Mouse (Mus musculus) cerebellum, adult 18-20 months (tissue): ENCODE results near the gene Zfp385c.
A peak's percentile ranks its signal among the peaks of the same experiment; 100 is the strongest.
"Not testable (repeated sequence)": the region's sequence is repeated elsewhere in the genome, so short reads cannot be mapped to it uniquely, and the experiment has no call there.

Experiments used
- DNase-seq, 2 experiments: peaks; one replicate each; pipeline ENCODE4 v3.0.0; 2021

Gene Zfp385c

DNA sequence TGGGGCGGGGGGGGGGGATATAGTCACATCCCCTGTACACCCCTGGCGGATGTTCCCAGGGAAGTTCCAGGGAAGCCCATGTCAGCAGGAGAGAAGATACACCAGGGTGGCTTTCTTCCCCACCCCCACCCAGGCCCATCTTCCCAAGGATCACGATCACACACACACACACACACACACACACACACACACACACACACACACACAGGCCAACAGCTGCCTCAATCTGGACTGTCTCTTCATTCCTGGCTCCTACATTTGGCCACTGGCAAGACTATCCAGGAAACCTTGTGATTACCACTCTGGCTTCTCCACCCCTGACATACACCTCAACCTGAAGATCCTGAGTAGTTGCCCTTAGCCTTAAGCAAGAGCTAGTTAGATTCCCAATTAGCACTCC, 6.9 kb downstream of the Zfp385c start:
- no peak for DNase-seq

DNA sequence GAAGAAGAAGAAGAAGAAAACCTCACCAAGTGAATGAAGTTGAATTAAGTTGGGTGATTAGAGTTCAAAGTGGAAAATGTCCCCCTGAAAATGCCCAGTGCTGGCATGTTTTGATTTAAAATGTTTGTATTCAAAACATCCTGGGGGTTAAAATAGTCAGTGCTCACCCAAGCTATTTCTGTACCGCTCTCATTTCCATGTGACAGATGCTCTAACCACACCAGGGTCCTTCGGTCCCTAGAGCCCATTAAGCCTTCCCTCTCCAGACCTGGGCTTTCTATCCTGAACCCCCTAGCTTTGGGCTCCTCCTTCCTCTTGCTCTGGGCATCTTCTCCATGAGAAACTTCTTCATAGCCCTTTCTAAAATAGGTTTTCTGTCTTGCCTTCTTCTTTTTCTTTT, 8.2 kb downstream of the Zfp385c start:
- DNase-seq = no peak

DNA sequence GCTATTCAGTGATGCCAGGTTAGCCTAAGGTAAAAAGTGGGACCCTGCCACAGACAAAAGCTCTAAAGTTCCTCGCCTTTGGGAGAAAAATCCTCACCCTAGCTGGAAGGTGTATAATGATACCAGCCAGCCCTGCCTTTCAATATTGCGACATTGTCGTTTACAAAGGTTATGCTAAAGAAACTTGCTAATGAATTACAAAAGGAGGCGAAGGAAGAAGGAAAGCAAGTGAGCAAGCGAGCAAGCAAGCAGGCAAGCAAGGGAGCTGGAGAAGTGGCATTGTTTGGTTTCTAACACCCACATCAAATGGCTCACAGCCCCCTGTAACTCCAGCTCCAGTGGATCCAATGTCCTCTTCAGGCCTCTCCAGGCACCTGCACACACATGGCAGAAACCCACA, 9.7 kb downstream of the Zfp385c start:
- DNase-seq = no peak

DNA sequence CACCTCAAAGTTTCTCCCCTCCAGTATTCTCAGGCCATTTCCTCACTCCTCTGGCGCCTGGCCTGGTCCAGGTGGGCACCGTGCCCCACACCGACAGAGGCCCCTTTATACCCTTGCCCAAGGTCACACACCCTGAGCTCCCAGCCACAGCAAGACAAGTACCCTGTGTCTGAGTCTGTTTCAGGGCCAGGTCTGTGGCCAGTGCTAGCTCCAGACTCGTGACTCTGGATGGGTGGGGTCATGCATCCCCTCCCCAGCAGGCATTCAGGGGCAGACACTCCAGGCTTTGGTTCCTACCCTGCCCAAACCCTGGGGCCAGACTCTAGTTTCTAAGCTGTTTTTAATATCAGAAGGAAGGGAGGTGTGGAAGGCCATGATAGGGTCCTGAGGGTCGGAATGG, 10.4 kb downstream of the Zfp385c start:
- no peak for DNase-seq

DNA sequence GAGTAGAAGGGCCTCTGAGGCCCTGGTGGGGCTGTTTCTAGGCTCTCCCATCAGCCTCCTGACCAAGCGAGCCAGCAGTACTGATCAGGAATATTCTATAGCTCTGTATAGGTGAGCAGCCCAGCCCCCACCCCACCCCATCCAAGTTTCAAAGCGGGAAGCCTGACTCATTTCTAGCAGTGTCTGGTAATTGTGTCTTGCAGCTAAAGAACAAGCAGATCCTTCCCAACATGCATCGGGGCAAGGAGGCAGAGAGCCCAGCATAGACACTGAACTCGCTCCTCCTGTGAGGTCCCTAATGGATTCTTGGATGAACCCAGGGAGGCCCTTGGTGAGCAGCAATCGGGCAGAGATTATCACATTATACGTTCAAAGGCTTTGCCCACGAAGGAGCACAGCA, 14.4 kb downstream of the Zfp385c start:
- no peak for DNase-seq

DNA sequence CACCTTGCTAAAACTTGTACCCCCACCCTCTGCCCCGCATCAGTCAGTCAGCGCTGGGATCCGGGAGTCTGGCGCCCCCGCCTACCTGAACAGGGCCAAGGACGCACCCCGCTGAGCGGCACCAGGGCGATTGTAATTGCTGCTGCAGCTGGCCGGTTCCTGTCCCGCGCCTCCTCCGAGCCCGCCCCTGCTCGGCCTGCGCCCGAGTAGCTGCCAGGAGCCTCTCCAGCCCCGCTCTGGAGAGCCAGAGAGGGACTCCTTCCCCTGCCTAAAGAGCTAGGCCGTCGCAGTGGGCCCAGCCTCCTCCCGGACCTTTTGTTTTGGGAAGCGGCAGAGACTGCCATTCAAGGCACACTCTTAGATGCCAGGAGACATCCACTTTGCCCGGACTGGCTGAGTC, 19.1 kb downstream of the Zfp385c start:
- DNase-seq = peak; percentile 18 to 26

DNA sequence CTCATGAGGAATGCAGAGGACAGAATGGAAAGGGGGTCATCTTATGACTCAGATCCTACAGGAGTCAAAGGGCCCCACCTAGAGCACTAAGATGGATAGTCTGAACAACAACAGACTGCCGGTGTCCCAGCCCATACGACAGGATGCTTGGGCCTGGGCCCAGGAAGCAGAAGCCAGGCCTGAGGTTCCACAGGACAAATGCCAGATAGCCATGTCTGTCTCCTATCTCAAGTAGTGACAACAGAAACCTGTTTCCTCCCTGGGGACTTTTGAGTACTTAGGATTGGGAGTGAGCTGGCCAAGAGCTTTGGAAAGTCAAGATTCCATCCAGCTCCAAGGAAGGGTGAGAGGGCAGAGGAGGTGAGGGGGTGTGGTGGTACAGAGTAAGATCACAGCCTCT, 20.3 kb downstream of the Zfp385c start:
- DNase-seq = no peak

DNA sequence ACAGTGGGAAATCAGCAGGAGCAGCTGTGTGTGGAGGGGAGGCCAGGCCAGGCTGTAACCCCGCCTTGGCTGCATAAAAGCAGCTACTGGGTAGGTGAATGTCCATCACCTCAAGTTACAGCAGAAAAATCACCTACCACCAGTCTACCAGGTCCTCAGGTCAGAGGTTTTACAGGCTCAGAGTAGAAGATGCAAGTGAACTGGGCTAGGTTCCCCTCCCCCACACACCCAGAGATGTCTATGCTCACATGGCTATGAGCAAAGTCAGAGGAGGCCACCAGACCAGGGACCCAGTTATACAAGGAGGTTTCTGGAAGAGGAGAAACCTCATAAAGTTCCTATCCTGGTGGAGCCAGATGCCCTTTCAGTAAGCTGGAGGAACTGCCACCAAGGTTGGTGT, 21.2 kb downstream of the Zfp385c start:
- no peak for DNase-seq

DNA sequence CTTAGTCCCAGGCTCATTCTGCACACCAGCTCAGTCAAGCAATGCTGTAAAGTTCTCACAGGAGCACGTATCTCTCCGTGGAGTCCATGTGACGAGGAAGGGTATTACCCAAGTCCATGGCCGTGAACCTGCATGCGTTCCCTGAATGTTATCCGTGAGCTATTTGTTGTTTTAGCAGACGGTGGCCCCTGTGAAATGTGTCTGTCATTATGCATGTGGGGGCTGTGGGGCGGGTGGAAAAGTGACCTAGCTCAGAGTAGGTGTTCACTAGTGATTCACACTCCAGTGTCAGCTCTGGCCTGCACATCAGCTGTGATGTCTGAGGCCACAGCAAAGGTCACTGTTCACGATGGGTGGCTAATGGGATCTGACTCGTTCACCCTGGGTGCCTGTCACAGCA, 32.4 kb downstream of the Zfp385c start:
- no peak for DNase-seq

DNA sequence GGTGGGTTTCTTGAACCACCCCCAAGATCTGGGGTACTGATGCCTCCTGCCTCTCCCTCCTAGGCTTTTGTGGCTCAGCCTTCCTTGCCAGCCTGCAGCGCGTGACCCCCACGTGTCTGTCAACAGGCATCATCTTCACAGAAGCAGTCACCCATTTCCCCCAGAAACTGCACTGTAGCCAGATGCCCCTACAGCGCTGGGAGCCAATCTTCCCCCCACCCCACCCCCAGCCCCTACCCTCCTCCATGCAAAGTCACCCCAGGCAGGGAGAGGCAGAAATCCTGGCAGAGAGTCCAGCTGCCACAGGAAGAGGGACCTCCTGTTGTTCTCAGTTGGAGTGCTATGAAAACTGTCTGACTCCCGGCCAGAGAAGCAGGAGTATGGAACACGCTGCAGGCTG, 35.8 kb downstream of the Zfp385c start:
- DNase-seq = no peak

DNA sequence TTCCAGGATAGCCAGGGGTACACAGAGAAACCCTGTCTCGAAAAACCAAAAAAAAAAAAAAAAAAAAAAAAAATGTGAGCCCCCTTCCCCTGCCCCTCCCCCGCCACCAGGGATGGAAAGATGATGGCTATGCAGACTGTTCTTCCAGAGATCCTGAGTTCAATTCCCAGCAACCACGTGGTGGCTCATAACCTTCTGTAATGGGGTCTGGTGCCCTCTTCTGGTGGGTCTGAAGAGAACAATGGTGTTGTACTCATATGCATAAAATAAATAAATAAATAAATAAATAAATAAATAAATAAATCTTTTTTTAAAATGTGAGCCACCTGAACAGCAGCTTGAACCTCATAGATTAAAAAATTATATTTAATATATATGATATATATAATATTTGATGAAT, 36.7 kb downstream of the Zfp385c start:
- DNase-seq = not testable (repeated sequence)

DNA sequence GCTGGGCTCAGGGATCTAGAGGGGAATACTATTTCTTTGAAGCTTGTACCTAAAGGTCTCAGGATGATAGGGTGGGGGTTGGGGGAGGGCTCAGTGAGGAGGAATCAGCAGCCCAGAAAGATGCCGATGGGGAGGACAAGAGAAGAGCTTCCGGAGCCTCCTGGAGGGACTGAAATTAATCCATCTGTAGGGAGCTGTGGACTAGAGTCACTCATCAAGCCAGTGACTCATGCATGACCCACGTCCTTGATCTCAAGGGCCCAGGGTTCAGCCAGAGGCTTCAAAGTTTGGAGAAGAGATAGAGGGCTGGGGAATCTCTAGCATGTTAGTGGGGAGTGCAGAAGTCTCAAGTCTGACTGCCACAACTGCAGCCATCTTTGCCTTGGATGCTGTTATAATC, 40.5 kb downstream of the Zfp385c start:
- no peak for DNase-seq

DNA sequence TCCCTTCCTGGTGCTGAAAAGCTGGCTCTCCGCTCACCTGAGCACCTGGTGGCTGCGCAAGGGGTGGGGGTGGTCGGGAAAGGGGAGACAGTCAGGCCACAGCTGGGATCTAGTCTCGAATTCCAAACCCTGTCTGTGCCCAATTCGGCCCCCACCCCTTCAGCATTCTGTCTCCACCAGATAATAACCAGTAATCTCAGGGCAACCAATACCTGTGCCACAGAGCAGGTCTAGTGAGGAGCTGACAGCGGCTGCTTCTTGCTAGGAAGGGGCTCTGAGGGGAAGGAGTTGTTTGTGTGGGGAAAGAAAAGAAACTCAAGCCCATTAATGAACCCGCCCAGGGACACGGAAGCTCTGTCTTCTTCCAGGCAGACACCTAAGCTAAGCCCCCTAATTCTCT, 41.0 kb downstream of the Zfp385c start:
- DNase-seq = no peak

DNA sequence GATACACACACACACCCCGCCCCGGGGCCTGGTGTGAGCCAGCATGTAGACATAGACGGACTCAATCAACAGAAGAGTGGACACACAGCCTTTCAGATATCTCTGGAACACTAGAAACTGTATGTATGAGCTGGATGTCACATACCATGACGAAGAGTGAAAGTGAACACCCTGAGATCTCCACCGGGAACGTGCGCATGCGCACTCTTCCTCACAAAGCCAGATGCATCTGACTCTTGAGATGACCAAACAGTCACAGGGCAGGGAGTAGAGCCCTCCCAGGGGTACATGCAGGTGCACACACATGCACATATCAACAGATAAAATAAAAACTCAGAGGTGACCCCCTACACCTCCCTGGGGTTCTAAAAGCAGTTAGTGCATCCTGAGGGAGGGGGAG, 43.9 kb downstream of the Zfp385c start:
- DNase-seq = no peak

DNA sequence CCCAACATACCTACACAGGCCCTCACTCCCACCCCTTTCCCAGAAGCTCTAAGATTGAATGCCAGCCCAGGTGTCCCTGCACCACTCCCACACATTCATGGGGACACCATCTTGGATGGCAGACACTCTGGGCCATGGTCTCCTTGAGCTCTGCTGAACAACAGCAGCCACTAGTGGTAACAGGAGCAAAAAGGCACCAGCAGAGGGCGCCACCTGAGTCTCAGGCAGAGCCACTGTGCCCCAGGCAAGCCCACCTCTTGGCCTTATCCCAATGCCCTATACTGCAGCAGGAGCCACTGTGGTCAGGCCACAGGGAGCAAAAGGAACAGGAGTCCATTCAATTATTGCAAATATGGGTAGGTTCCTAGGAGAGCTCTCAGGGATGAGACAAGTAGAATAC, 46.0 kb downstream of the Zfp385c start:
- DNase-seq = no peak

DNA sequence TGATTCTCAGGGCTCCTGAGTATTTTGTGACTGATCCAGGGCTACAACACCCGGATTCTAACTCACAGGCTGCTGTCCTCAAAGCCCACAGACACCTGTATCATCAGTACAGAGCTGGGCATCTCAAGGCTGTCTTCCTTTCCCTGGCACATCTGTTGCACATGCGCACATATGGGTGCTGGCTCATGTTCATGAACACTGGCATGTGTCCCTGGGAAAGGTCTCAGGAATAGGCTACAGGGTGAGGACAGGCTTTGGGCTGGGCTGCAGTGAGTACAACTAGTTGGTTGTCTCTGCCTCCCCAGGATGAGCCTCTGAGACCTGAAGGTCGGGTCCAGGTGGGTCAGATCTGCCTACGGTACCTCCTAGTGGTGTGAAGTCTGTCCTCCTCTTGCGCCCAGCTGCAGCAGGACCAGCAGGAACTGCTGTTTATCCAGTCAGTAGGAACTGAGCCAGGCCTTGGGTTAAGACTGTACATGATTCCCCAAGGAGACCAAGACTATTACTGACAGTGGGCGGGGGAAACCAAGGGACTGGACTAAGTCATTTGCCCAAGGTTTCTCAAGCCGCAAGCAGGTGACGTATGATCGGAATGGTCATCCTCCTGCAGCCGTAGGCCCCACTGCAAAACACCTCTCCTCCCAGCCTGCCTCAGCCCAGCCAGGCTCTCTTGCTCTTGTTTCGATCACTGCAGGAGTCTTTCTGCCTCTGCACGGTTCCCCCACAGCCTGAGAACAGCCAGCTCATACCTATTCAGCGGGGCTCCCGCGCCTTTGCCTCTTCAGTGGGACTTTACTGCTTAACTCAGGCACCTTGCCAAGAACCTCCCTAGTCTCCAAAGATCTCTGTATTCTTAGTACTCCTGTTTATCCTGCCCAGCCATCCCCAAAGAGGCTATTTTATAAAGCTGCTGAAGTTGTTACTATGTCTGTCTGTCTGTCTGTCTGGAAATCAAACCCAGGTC, 48.4 kb downstream of the Zfp385c start:
- no peak for DNase-seq

DNA sequence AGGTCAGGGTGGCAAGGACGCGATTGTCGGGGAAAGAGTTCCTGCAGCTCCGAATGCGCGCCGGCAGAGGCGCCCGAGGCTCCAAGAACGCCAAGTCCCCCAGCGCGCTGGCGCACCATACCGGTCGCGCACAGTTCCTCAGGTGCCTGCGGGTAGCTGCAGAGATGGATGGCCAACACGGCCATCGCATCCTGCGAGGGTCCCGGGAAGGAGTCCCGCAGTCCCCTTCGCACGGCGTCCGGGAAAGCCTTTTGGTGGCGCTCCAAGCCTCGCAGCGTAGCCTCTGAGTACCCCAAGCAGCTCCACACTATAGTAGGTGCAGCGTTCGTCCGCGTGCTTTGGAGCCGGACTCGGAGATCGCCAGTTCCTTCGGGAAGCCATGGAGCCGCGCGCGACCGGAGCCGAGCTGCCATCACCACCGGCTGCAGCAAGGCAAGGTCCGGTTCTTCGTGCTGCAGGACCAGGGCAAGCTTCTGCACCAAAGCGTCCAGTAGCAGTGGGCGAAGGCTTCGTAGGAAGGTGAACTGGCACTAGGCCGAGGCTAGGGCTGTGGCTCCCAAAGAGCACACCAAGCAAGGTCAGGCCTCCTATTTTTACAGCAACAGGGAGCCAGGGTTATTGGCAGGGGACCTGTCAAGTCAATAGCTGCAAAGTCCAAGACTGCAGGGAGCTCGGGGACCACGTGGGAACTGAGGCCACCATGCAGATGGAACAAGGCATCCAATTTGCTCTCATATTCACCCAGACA, 51.9 kb downstream of the Zfp385c start:
- peak; percentile 59 to 65 for DNase-seq

DNA sequence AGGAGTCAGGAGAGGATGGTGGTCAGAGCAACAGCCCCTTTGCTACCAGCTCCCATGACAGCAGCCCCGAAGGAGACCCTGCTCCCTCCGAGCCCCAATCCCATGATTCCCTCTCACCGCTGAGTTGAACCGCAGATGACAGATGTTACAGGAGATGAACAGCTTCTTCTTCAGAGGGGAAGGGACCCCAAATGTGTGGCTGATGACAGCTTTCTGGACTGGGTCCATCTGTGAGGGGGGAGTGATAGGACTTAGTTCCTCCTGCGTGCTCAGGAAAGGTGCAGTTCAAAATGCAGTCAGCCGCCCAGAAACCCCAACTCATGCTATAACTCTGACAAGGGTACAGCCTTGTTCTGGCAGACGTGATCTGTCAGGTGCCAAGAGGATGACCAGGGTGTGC, 57.7 kb downstream of the Zfp385c start:
- DNase-seq = no peak

DNA sequence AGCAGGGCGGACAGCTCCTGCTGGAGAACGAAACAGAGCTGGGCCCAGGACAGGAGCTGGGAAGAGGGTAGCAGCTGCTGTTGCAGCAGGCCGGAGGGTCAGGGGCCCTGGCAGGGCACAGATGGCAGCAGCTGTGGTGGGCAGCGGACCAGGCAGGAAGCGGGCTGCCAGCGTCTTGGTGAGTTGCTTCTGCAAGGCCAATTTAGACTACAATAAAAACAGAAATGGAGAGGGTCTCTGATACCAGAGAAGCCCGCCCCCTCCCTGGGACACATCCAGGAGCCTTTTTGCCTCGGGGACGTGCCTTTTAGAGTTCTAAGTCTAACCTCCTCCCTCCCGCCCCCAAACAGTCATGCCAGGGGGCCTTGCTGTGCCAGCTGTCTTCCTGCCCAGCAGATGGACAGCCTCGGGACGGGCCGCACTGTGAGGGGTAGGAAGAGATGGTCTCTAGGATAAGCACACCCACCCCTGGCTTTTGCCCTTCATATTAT, 63.3 kb downstream of the Zfp385c start:
- peak in 1 of 2 experiments; percentile 27 for DNase-seq

DNA sequence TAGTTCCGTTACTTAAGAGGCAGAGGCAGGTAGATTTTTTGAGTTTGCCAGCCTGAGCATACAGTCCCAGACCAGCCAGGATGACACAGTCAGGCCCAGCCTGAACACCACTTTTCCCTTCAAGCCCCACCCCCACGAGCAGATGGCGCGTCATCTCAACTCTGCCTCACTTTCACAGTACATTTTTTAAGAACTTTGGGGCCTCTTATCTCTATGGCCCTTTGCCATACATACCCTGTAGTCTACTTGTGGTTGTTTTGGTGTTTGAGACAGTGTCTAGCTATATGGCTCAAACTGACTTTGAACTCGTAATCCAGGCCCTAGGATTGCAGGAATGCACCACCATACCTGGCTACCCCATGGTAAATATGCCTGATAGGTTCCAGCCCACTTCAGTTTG, 64.2 kb downstream of the Zfp385c start:
- DNase-seq = no peak

DNA sequence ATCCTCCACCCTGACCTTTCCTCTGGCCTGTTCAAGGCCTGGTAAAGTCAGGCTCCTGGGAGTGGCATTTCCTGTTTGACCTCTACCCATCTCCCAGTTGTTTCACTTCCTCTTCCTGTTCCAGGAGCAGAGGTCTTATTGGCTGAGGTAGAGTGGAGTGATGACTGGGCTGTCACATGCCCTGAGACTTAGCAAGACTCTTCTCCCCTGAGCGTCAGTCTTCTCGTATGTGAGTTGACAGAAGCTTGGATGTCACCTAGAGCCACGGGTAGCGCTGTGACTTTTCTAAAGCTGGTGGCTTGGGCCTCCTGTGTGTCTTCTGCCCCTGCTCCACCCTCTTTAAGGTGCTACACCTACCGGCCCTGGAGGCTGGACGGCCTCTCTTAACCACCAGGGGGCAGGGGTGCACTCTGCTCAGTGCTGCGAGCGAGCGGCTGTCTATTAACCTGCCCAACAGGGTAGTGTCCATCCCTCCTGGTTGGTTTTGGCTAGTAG, 65.5 kb downstream of the Zfp385c start:
- peak; percentile 67 to 69 for DNase-seq

DNA sequence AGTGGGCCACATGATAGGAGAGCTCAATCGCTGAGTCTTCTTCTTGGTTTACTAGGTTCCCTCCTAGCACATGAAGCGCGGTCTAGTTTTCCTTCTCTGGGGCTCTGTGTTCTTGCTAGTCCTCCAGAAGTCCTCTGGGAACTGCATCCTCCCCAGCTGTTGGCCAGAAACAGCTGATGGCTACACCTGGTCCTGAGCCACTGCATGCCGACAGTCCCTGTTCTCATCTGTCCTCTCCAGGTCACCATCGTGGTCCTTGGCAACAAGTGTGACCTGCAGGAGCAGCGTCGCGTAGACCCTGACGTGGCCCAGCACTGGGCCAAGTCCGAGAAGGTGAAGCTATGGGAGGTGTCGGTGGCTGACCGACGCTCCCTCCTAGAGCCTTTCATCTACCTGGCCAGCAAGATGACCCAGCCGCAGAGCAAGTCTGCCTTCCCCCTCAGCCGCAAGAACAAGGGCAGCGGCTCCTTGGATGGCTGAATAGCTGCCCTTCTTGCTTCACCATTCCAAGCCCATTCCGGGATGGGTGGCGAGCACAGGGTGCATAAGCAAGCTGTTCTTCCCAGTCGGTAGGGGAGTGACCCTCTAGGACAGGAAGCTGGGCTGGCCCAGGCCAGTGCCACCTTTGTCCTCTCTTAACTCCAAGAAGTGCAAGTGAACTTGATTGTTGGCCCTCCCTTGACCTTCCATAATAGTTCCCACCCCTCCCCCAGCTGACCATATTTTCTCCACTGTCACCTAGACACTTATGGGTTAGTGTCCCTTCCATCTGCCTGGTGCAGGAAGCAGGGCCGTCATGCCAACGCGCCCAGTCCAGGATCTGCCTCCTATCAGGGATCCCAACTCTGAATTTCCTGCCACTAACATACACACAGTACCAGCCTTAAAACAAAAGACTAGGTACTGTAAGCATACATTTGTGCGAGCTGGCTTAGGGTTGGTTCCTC, 66.2 kb downstream of the Zfp385c start:
- no peak for DNase-seq

DNA sequence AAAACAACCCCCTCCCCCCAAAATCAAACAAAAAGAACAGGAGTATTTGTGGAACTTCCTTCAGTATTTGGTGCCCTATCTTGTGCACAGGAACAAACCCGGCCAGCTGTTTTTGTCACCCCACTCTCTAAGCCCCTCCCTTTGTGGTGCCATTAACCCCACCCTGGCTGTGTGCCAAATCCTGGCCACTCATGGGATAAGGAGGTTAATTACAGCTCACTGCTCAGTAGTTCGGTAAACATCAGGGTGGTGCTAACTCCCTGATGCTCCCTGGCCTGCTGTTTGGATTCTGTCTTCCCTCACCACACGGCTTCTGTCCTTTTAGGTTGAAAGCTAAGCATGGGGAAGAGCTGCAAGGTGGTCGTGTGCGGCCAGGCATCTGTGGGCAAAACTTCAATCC, 68.4 kb downstream of the Zfp385c start:
- no peak for DNase-seq
